Mouse (Mus musculus): ENCODE data around the gene Smg7.

DNA sequence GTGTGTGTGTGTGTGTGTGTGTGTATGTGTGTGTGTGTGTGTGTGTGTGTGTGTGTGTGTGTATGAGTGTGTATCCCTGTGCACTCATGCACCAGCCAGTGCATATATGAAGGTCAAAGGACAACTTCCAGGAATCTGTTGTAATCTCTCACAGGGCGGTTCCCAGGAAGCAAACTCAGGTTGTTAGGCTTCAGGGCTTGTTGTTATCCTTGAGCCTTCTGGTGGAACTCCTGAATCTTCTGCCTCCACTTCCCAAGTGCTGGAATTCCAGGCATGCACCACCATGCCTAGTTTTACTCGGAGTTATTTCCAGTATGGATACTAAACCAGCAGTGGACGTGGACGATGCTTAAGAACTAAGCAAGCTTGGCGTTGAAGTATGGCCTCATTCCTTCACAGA, 14.5 kb upstream of the Smg7 start:
- no peak for TF ChIP-seq POLR2A (IDR thresholded peaks at IDR 0.05; ENCODE audit: borderline replicate concordance, extremely low read depth, insufficient read depth, insufficient read length, poor library complexity, severe bottlenecking)
- TF ChIP-seq CTCF (IDR thresholded peaks at IDR 0.05; ENCODE audit: borderline replicate concordance, extremely low read depth, insufficient read depth, insufficient read length) = no peak
